Mouse (Mus musculus) limb, embryonic 13.5 days (tissue): ENCODE measurements around the gene Slc13a3. TPM values are rescaled to one million over a fixed set of nuclear protein-coding genes. Genes with fewer than 3 reads are reported as not detected.

ENCODE experiments used
- ATAC-seq: fragments of 200-750 bp; cut with Nextera tagmentation; 2 replicates; pipeline ENCODE4 v1.8.0; 2017; ENCODE audit warnings: low read depth, moderate number of reproducible peaks, moderate TSS enrichment; ENCODE audit not compliant: low FRiP score
- H3K27ac ChIP-seq: fragments of 300-500 bp; sonication (generic); 2 replicates; pipeline ENCODE4 v1.5.1; 2015; ENCODE audit warnings: inconsistent platforms, mild to moderate bottlenecking, moderate library complexity
- H3K27me3 ChIP-seq: fragments of 300-500 bp; sonication (generic); 2 replicates; pipeline ENCODE4 v1.6.1; 2015; ENCODE audit warnings: mild to moderate bottlenecking, inconsistent platforms
- H3K36me3 ChIP-seq: fragments of 300-500 bp; sonication (generic); 2 replicates; pipeline ENCODE4 v1.6.1; 2015; ENCODE audit warnings: inconsistent platforms, mild to moderate bottlenecking, moderate library complexity
- H3K4me1 ChIP-seq: fragments of 300-500 bp; sonication (generic); 2 replicates; pipeline ENCODE4 v1.6.1; 2015; ENCODE audit warnings: inconsistent platforms
- H3K4me2 ChIP-seq: fragments of 300-500 bp; sonication (generic); replicated peaks from 2 replicates; pipeline ENCODE4 v1.6.1; 2015; ENCODE audit warnings: inconsistent platforms, mild to moderate bottlenecking, moderate library complexity
- H3K4me3 ChIP-seq: fragments of 300-500 bp; sonication (generic); 2 replicates; pipeline ENCODE4 v1.5.1; 2015; ENCODE audit warnings: moderate library complexity, mild to moderate bottlenecking, inconsistent platforms
- H3K9ac ChIP-seq: fragments of 300-500 bp; sonication (generic); 2 replicates; pipeline ENCODE4 v1.6.1; 2015; ENCODE audit warnings: mild to moderate bottlenecking, inconsistent platforms
- H3K9me3 ChIP-seq: fragments of 300-500 bp; sonication (generic); 2 replicates; pipeline ENCODE4 v1.6.1; 2016; ENCODE audit warnings: inconsistent platforms
- WGBS: fragments of 180-500 bp; shearing (Covaris S2); methylation state at CpG from one replicate; pipeline ENCODE4 v1.1.7; 2015; 5-methylcytosine and 5-hydroxymethylcytosine counted together
- polyA plus RNA-seq: library from polyadenylated mRNA; unstranded; fragments of >200 nt; fragmentation: Nextera tagmentation; extraction: Ambion mirVana; gene quantifications from 2 replicates; pipeline ENCODE4 v1.2.1, GENCODE M21; 2015

Slc13a3 gene
- polyA plus RNA-seq, 1 experiment from 2014 or later, result 0.13 TPM

DNA sequence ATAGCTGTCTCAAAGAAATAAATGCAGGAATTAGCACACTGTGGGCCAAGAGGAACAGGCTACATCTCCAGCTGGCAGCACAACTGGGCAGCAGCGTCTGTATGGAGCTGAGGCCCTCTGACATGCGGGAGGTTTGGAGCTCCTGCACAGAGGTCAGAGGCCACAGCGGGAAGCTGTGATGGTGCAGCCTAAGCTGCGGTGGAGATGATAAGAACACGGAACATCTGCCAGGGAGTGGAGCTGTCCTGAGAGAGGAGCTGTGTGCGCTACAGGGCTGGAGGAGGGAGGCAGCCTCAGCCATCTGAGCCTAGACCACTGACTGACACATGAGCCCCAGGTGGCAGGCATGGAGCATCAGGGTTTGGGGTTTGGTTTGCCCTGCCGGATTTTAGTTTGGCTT is 44.3 kb downstream of the Slc13a3 start:
- ATAC-seq, result no peak
- Histone ChIP-seq H3K4me2 (no peak overlapping the region), H3K9me3 (no peaks in the 10 kb centered on the region), H3K36me3 (no peaks in the 10 kb centered on the region), H3K4me3 (no peak overlapping the region), H3K4me1 (no peaks in the 10 kb centered on the region), H3K27me3 (no peaks in the 10 kb centered on the region), H3K9ac (no peak overlapping the region), H3K27ac (no peak overlapping the region)
- 41% methylated on average over 7 of the region's 7 CpGs for WGBS

DNA sequence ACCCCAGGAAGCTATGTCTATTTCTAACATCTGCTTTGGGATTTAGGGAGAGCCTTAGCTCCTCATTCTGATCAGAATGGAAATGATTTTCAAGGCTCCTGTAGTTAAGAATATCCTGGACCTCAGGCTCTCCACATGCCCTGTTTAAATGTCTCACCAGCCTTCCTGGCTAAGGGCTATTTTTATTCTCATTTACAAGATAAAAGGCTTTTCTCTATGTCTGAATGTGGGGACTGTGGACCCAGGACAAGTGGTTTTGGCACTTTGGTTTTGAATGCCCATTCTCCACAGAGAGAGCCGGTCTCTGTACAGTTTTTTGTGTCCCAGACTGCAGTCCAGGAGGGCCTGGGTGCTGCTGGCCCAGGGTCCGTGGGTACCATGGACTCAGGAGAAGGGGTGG is 52.8 kb downstream of the Slc13a3 start:
- H3K9ac ChIP-seq, result no peak overlapping the region
- no peak overlapping the region for H3K27ac ChIP-seq
- no peak overlapping the region for H3K4me2 ChIP-seq
- no peak for ATAC-seq
- no peaks in the 10 kb centered on the region for H3K36me3 ChIP-seq
- 75% methylated on average over 2 of the region's 2 CpGs for WGBS
- peaks cover 29% of the 10 kb centered on the region for H3K4me1 ChIP-seq
- H3K4me3 ChIP-seq, result no peak overlapping the region
- no peaks in the 10 kb centered on the region for H3K9me3 ChIP-seq
- no peaks in the 10 kb centered on the region for H3K27me3 ChIP-seq

DNA sequence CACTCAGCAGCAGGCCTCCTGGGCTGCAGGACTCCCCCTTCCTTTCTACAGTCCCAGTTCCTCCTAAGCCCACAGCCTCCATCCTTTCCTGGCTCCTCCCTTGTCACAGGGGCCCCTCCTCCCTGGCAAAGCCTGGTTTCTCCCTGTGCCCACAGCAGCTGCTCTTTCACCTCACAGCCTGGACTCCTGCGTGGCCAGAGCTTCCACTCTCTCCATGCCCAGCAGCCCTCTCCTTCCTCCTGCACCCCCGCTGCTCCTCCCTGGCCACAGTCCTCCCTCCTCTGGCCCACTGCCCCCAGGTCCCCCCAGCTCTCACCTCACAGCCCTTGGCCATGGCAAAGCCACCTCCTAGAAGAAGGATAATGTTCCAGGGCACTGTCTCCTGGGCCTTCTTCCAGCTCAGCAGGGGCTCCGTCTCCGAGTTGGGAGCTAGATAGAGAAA is 53.3 kb downstream of the Slc13a3 start:
- no peaks in the 10 kb centered on the region for H3K9me3 ChIP-seq
- no peaks in the 10 kb centered on the region for H3K27me3 ChIP-seq
- 69% methylated on average over 4 of the region's 4 CpGs for WGBS
- no peaks in the 10 kb centered on the region for H3K36me3 ChIP-seq
- H3K27ac ChIP-seq, result no peak overlapping the region
- ATAC-seq, result no peak
- H3K4me1 ChIP-seq, result peaks cover 34% of the 10 kb centered on the region
- no peak overlapping the region for H3K4me3 ChIP-seq
- no peak overlapping the region for H3K4me2 ChIP-seq
- H3K9ac ChIP-seq, result 0 out of 2 replicates have a peak overlapping the region, but pooled peaks have one; percentile 9

GRCm38 (mm10) chr2:165418577-165418976 is 54.5 kb downstream of the Slc13a3 start:
- no peak overlapping the region for H3K4me2 ChIP-seq
- H3K27ac ChIP-seq, result no peak overlapping the region
- ATAC-seq, result no peak
- H3K4me1 ChIP-seq, result peaks cover 34% of the 10 kb centered on the region
- H3K27me3 ChIP-seq, result no peaks in the 10 kb centered on the region
- H3K9ac ChIP-seq, result no peak overlapping the region
- 77% methylated on average over 2 of the region's 2 CpGs for WGBS
- H3K36me3 ChIP-seq, result no peaks in the 10 kb centered on the region
- no peaks in the 10 kb centered on the region for H3K9me3 ChIP-seq
- no peak overlapping the region for H3K4me3 ChIP-seq

- 63% methylated on average over 7 of the region's 7 CpGs for WGBS
- no peak overlapping the region for H3K4me2 ChIP-seq
- H3K27me3 ChIP-seq, result no peaks in the 10 kb centered on the region
- no peak overlapping the region for H3K4me3 ChIP-seq
- 0 out of 2 replicates have a peak, but pooled peaks have one; percentile 46 for ATAC-seq
- H3K9ac ChIP-seq, result 0 out of 2 replicates have a peak overlapping the region, but pooled peaks have one; percentile 13
- H3K9me3 ChIP-seq, result no peaks in the 10 kb centered on the region
- peak overlapping the region; percentile 34; the same call in 1 of the 2 replicates for H3K27ac ChIP-seq
- no peaks in the 10 kb centered on the region for H3K36me3 ChIP-seq
- peaks cover 34% of the 10 kb centered on the region for H3K4me1 ChIP-seq
Observed at GRCm38 (mm10) chr2:165417291-165417690, 55.7 kb downstream of the Slc13a3 start.

DNA sequence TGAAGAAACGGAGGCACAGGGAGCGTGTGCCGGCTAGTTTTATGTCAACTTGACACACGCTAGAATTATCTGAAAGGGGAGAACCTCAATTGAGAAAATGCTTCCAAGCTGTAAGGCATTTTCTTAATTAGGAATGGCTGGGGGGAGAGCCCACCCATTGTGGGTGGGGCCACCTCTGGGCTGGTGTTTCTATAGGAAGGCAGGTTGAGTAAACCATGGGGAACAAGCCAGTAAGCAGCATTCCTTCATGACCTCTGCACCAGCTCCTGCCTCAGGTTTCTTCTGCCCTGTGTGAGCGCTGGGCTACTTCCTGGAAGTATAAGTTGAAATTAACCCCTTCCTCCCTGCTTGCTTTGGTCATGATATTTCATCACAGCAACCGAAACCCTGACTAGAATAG is 57.2 kb downstream of the Slc13a3 start:
- ATAC-seq, result no peak
- Histone ChIP-seq H3K4me1 (peaks cover 34% of the 10 kb centered on the region), H3K4me2 (no peak overlapping the region), H3K9me3 (no peaks in the 10 kb centered on the region), H3K9ac (no peak overlapping the region), H3K27ac (no peak overlapping the region), H3K27me3 (no peaks in the 10 kb centered on the region), H3K4me3 (no peak overlapping the region), H3K36me3 (no peaks in the 10 kb centered on the region)
- 21% methylated on average over 6 of the region's 6 CpGs for WGBS

DNA sequence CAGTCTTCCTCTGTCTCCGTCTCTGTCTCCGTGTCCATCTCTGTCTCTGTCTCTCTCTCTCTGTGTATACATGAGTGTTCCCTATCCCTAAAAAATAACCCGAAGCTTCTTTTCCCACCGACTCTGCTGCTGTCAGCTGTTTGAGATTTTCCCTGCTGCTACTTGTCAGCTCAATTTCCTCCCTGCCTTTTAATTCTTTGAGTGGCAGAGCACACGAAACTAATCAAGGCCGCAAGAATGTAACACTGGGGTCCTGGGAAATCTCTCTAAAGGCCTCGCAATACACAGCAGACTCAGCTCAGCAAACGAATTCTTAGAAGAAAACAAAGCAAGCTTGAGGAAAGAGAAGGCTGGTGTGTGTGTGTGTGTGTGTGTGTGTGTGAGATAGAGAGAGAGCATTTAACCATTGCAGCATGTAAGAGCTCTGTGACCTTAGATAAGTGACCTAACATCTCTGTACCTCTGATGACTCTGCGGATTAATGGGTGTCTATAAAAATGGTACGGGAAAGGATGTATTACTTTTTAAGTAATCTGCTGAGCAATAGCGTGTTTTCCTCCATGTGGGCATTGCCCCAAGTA is 57.8 kb downstream of the Slc13a3 start:
- WGBS, result 24% methylated on average over 11 of the region's 11 CpGs
- Histone ChIP-seq H3K27me3 (no peaks in the 10 kb centered on the region), H3K9me3 (no peaks in the 10 kb centered on the region), H3K4me3 (no peak overlapping the region), H3K4me1 (peaks cover 34% of the 10 kb centered on the region), H3K27ac (no peak overlapping the region; the same call in 1 of the 2 replicates), H3K36me3 (no peaks in the 10 kb centered on the region), H3K4me2 (no peak overlapping the region; the same call in 1 of the 2 replicates), H3K9ac (no peak overlapping the region)
- no peak for ATAC-seq

- ATAC-seq, result no peak
- no peak overlapping the region for H3K4me2 ChIP-seq
- 73% methylated on average over 5 of the region's 5 CpGs for WGBS
- H3K9me3 ChIP-seq, result no peaks in the 10 kb centered on the region
- H3K36me3 ChIP-seq, result no peaks in the 10 kb centered on the region
- H3K9ac ChIP-seq, result no peak overlapping the region
- peaks cover 29% of the 10 kb centered on the region for H3K4me1 ChIP-seq
- no peak overlapping the region for H3K4me3 ChIP-seq
- no peaks in the 10 kb centered on the region for H3K27me3 ChIP-seq
- H3K27ac ChIP-seq, result no peak overlapping the region
Observed at GRCm38 (mm10) chr2:165414321-165414720, 58.7 kb downstream of the Slc13a3 start.

DNA sequence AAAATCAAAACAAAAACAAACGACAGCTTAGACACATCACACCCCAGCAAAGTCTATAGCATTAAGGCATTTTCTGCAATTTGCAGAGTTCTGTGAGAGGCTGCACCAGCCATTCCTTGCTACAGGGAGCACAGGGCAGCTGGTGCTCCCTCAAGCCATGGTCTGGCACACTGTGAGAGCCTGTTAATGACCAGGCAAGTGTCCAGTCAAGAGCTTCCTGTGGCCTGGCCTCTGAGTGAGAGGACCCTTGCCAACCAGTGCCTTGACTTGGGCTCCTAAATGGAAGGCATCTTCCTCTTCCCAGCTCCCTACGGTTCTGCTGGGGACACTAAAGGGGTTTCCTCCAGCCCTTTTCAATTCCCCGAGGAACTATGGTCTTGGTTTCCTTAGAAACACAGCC is 59.1 kb downstream of the Slc13a3 start:
- Histone ChIP-seq H3K4me2 (no peak overlapping the region), H3K27me3 (no peaks in the 10 kb centered on the region), H3K36me3 (no peaks in the 10 kb centered on the region), H3K4me1 (peaks cover 29% of the 10 kb centered on the region), H3K9me3 (no peaks in the 10 kb centered on the region), H3K9ac (peak overlapping the region; percentile 25; the same call in 1 of the 2 replicates), H3K4me3 (no peak overlapping the region), H3K27ac (no peak overlapping the region)
- 50% methylated on average over 3 of the region's 3 CpGs for WGBS
- no peak for ATAC-seq

- H3K36me3 ChIP-seq, result no peaks in the 10 kb centered on the region
- H3K9me3 ChIP-seq, result no peaks in the 10 kb centered on the region
- no peaks in the 10 kb centered on the region for H3K27me3 ChIP-seq
- no peak overlapping the region for H3K4me3 ChIP-seq
- H3K9ac ChIP-seq, result no peak overlapping the region
- H3K27ac ChIP-seq, result no peak overlapping the region
- no peak for ATAC-seq
- H3K4me2 ChIP-seq, result no peak overlapping the region
- 34% methylated on average over 10 of the region's 10 CpGs for WGBS
- peaks cover 4% of the 10 kb centered on the region; the same call in 1 of the 2 replicates for H3K4me1 ChIP-seq
Observed at GRCm38 (mm10) chr2:165407700-165408301, 65.2 kb downstream of the Slc13a3 start.

DNA sequence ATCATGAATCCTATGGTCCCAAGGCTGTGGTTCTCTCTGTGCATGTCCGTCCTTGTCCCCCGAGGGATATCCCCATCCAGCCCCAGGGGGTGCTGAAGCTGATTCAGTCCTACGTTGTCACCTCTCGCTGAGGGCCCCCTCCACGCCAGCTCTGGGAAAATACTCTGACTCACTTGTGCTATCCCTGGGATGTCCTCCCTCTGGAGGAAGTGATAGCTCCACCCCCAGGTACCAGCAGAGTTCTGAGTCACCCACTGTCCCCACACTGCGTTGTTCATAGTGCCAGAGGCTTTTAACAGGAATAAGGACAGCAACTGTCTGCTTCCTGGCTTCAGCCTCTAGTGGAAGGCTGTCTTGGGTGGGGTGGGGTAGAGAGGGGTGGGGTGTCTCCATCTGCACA is 67.7 kb downstream of the Slc13a3 start:
- no peak overlapping the region for H3K27ac ChIP-seq
- H3K4me1 ChIP-seq, result peaks cover 4% of the 10 kb centered on the region; the same call in 1 of the 2 replicates
- H3K9ac ChIP-seq, result no peak overlapping the region
- no peaks in the 10 kb centered on the region for H3K27me3 ChIP-seq
- ATAC-seq, result no peak
- H3K9me3 ChIP-seq, result no peaks in the 10 kb centered on the region
- WGBS, result 64% methylated on average over 6 of the region's 6 CpGs
- H3K36me3 ChIP-seq, result no peaks in the 10 kb centered on the region
- H3K4me2 ChIP-seq, result no peak overlapping the region
- H3K4me3 ChIP-seq, result no peak overlapping the region

DNA sequence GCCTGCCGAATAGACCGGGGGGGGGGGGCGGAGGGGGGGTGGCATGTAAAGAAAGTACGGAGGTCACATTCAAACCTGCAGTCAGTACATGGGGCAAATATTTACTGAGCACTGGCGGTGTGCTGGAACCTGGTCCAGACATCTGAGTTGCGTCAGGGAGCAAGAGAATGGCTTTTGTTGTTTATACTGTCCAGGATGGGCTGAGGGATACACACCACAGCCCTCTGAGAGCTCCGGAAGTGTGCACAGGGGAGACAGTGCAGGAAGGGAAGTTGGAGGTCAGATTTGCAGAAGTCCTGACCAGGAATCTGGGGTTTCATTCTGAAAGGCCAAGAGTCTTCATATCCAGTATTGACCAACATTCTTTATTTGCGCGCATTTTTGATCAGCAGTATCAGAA is 68.1 kb downstream of the Slc13a3 start:
- no peak for ATAC-seq
- WGBS, result 63% methylated on average over 9 of the region's 9 CpGs
- H3K9me3 ChIP-seq, result no peaks in the 10 kb centered on the region
- no peak overlapping the region for H3K27ac ChIP-seq
- H3K4me1 ChIP-seq, result peaks cover 4% of the 10 kb centered on the region; the same call in 1 of the 2 replicates
- H3K9ac ChIP-seq, result no peak overlapping the region
- H3K4me3 ChIP-seq, result no peak overlapping the region
- H3K4me2 ChIP-seq, result no peak overlapping the region
- H3K36me3 ChIP-seq, result no peaks in the 10 kb centered on the region
- H3K27me3 ChIP-seq, result no peaks in the 10 kb centered on the region
